Mouse (Mus musculus) thymus, postnatal 4 days (tissue): ENCODE data around the gene Szrd1.

ENCODE experiments used
- DNase-seq: peaks from one replicate; pipeline ENCODE4 v3.0.0; 2021

Gene Szrd1

DNA sequence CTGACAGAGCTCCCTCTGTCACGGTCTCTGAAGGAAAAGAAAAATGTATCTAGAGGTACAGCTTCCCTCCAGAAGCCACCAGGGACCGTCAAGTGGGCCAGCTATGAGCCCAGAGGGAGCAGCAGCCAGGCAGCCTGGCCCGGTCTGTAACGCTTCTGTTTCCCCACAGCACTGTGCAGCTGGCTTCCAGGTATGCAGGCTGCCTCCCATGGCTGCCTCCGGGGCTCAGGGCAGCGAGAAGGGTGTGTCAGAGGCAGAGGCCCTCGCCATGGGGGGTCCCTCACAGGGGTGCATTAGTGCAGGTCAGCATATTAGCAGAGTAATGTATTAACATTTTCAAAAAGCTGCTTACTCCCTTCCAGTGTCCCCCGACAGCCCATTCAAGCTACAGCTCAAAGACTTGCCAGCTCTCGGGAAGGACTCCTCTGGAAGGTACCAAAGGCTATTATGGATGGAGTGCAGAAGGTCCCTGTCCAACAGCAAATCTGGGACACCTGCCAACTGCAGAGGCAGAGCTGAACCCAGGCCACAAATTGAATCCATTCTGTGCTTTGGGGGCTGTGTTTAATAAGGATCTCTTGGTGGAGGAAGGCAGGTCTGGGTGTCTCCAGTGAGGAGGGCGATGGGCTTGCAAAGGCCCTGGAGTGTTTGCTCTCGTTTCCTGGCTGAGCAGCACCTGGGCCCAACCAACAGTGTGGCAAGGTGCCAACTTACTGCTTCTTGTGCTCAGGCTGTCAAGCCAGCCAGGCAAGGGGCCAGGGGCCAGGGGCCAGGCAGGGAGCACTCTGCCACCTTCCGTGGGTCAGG is 72.7 kb downstream of the Szrd1 start:
- DNase-seq: no peak

DNA sequence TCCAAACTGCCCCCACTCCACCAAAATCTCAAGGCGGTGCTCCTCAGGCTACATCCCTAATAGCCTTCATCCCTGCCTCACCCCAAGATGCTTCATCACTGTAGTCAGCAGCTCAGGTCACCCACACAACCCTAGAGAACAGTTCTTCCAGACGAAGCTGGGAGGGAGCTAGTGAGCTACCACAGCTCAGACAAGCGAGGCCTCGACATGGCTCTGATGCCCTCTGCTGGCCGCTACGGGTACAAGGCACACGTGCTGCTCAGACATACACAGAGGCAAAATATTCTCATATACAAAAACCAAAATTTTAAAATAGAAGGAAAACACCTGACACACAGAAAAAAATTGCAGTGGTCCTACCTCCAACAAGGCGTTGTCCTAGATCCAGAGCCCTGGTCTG is 74.5 kb downstream of the Szrd1 start:
- DNase-seq: peak; percentile 92

- DNase-seq: no peak
These were observed 75.4 kb downstream of the Szrd1 start for GRCm38 (mm10) chr4:141064104-141064659.
